Mouse (Mus musculus): ENCODE results near the gene Hlcs. TPM values are rescaled to one million over a fixed set of nuclear protein-coding genes. Genes with fewer than 3 reads are reported as not detected.
A peak's percentile ranks its signal among the peaks of the same experiment; 100 is the strongest.

The Hlcs gene
- total RNA-seq, 2 experiments from 2014 or later = 14.8 to 16.5 TPM

DNA sequence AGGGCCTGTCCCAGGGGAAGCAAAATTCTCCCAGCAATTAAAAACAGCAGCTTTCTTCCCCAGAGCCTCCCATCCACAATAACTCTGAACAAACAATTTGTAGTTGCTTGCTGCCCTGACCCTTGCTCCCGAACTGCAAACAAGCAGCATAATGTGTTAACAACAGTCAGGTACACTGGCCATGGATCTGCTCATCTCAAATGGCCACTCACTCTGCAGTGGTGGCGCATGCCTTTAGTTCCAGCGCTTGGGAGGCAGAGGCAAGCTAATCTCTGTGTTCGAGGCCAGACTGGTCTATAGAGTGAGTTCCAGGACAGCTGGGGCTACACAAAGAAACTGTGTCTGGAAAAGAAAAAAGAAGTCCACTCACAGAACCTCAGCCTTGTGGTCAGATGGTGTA is 22.2 kb downstream of the Hlcs start:
- no peak for DNase-seq (ENCODE audit: low spot score in 2 of 2)

DNA sequence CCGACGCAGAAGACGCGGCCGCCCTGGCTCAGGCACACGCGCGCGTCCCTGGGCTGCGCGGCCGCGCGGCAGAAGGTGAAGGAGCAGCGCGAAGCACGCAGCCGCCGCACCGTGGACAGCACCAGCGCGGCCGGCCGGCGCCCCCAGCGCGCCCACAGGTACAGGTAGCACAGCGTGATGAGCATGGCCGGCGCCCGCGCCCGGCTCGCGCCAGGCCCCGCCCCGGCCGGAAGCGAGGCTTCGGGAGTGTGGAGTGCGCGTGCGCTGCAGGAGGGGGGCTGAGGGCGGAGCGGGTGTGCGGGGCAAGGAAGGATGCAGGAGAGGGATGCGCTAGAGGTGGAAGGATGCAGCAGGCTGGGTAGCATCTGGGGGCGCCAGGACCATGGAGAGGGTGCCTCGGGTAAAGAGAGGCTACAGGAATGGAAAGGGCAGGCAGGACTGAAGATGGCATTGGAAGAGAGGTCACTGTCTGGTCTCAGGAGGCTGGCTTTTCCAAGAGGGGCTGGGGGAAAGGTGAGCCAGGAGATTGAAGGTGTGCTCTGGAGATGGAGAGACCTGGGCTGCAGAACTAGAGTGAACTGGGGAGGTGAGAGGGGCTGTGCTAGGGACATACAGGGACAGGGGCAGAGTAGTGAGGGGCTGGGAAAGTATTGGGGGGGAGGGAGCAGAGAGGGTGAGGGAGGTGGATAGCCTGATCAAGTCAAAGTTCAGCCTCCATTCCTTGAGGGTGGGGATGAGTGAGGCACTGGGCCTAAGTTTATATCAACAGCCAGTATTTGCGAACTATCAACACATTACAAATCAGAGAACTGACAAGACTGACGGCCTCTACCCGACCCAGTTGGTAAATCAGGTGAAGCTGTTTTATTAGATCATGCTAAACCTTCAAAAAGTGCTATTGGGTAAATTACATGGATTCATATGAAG is 23.0 kb downstream of the Hlcs start:
- peak; percentile 80 to 83 for DNase-seq (ENCODE audit: low spot score in 2 of 2)

DNA sequence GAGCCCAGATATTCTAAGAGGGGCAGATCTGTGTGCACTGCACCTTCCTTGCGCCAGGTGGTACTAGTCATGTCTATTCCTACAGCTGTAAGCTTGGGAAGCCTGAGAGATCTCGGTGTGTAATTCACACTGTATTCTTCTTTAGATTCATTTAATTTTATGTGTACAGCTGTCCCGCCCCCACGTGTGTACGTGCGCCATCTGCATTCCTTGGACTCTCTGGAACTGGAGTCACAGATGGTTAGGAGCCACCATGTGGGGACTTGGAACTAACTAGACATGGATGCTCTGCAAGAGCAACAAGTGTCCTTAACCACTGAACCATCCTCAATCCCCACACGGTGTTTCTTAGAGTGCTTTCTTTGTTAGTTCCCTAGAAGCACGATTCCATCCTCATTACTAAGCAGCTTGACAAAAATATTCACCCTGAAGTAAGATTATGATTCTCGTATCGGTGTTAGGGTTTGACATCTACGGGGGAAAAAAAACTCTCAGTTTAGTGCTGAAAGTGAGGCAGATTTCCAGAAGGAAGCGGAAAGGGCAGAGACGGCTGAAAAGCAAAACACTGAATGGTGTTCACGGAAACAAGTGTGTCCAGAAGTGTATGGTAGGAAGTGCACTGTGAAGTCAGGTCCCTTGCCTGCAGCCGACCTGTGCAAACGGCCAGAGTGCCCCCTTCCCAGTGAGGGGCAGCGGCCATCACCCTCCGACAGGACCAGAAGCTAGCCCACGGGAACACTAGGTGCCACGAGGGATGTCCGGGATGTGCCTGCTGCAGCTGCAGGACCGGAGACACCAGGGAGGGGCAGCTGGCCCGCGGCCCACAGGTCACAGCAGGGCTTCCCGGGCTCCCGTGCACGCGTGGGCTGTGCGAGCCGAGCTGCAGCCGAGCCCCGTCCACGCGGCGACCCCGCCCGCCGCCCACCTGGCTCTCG is 24.0 kb downstream of the Hlcs start:
- peak; percentile 35 to 47 for DNase-seq (ENCODE audit: low spot score in 2 of 2)

DNA sequence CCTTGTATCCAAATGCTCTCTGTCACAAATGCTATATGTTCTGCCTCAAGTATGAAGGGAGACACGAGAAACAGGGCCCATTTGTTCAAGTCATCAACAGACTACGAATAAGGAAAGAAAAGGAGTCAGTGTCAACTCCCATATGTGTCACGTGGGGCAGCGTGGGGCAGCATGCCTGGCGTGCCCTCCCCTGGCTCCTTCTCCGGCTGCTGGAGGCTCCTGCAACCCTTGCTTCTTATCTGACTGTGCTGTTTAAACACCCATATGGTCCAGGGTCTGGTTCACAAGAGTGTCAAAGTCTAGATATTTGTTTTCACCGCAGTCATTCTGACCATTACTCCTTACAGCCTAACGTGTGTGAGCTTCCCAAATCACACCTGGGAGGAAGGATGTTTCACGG is 25.5 kb downstream of the Hlcs start:
- DNase-seq (ENCODE audit: low spot score in 2 of 2) = no peak

DNA sequence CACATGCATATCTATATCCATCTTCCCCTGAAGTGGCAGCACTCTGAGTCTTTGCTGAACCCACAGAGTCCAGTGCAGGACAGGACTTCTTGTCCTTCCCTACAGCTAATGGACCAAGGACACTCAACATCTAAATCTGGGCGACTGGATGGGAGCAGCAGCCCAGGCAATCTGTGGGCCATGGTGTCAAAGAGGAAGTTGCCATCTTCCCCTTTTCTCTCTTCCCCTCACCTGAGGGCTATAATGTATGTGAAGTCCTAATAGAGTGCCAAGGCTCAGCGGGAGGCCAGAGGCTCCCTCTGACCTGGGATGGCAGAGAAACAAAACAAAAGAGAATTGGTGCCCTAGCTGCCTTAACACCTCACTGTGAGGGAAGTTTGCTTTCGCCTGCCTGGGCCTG is 29.4 kb downstream of the Hlcs start:
- no peak for DNase-seq (ENCODE audit: low spot score in 2 of 2)

DNA sequence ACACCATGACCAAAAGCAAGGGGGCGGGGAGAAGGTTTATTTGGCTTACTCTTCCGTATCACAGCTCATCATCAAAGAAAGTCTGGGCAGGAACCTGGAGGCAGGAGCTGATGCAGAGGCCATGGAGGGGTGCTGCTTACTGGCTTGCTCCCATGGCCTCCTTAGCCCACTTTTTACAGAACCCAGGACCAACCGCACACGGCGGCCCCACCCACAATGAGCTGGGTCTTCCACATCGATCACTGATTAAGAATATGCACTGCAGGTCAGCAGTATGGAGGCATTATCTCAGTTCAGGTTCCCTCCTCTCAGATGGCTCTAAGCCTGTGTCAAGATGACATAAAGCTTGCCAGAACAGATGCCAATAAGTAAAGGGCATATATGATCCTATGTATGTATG is 42.5 kb downstream of the Hlcs start:
- no peak for DNase-seq (ENCODE audit: low spot score in 2 of 2)

DNA sequence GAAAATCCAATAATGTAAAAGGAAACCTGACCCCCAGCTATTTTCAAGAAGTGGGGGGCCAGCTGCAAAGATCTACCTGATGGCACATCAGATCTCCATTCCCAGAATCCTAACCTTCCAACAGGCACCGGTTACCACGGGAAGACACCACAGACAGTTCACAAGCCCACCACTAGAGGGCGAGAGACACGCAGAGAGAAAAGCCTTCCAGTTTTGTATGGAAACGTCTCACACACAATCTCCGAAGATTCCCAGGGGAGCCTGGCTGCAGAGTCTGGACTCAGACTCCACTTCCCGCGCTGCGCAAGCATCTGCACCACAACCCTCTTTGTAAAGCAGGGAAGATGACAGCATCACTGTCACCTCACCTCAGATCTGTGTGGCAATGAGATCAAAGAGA is 43.7 kb downstream of the Hlcs start:
- DNase-seq (ENCODE audit: low spot score in 2 of 2) = peak; percentile 88

DNA sequence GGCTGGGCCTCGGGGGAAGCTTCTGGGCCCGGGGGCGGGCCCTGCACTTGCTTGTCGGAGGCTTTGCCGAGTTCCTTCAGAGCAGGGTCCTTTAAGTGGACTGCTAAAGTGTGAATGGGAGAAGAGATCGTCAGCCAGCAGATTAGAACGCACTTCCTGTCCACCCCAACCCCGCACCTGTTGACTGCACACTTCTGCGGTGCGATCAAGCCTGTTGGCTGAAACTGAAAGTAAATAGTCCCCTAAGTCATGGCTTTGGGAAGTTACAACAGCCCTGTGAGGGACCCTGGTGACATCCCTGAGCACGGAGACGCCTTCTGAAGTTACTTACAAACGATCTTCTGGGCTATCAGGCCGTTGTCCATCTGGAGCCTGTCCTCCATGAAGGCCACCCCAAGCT is 45.2 kb downstream of the Hlcs start:
- DNase-seq (ENCODE audit: low spot score in 2 of 2) = no peak

DNA sequence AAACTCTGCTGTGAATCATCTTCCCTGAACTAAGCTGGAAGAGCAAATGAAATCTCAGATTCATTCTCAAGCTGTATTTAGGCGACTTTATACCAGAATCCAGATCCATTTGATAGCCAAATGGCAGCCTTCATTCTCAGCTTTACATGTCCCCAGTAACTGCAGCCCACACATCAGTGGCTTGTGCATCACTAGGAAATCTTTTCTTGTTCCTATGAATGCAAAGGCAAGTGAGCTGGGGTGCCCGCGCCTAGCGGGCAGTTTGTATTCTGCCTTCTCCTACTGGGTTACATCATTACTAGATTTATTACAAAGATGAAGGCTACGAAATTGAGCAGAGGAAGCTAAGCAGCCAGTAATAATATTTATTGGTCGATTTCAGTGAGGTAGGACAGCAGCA is 48.8 kb downstream of the Hlcs start:
- DNase-seq (ENCODE audit: low spot score in 2 of 2) = peak in 1 of 2 experiments; percentile 15

DNA sequence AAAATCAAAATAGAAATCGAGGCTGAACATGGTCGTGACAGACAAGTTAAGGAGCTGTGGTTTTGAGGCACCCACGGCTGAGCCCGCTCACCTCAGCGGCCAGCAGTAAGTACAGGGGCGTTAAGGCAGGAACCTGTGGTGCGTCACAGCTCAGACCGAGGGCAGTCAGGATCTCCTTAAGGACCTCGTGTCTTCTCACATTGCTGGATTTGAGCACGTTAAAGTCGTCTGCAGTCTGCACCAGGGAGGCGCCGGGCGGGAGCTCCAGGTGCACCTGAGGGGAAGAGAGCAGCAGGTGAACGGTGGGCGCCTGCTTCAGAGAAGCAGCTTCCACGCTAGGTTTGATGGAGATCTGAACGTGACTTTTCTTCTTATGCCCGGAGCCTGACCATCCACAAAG is 50.9 kb downstream of the Hlcs start:
- DNase-seq (ENCODE audit: low spot score in 2 of 2) = no peak

DNA sequence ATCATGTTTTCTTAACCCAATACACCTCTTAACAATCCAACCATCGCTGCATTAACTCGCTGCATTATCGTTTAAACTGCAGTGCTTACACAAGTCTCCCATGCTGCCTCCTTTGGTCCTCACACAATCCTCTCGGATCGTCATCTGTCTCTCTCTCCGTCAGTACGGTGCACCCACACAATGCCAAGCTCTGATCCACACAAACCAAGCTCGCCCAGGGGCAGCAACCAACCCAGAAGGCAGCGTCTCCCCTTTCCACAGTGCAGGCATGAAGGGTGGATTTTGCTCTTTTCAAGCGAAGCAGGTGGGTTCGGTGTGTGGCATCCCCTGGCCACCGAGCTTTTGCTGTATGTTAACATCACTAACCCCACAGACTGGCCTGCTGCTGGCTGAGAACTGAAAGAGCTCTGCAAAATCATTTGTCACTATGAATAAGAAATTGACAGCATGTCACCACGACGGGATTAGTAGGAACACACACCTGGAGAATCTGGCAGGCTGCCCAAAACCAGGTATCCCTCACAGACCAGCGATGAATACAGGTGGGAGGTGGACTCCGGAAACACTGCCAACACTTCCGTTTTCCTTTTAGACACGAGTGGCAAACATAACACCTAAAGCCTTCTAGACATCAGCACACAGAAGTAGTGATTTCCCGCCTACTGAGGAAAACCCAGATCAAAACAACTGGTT is 52.3 kb downstream of the Hlcs start:
- DNase-seq (ENCODE audit: low spot score in 2 of 2) = no peak

DNA sequence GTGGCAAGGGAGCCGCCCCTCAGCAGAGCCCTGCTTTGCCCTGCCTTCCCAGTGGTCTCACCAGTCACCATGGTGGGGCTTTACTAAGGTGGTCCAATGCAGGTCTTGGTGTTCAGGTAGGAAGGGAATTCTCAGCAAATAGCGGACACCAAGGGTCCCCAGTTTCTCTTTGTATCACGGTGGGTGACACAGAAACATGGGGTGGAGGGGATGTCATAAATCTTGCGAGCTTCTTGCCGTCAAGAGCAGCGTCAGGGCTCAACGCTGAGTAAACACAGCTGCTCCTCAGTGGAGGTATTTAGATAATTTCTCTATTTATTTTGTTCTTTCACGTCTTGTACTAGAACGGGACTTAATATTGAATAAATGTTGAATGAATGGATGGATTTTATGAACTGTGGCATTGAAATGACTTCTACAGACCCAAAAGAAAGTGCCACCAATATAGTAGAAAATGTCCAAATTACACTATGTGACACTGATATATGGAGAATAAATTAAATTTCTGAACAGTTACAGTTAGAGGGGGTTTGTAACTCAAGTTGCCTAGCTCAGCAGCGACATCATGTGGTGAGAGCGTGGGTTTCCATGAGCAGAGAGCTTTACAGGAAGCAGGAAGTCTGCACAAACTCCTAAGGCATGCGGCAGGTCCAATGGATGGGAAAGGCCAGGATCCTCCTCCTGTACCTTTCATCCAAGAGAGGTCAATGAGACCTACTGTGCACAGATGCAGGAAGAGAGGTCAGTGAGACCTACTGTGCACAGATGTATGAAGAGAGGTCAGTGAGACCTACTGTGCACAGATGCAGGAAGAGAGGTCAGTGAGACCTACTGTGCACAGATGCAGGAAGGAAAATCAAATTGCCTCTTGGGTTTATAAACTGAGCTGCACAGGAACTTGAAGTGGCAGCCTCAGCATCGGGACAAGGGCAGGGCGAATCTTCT is 54.7 kb downstream of the Hlcs start:
- peak; percentile 67 to 75 for DNase-seq (ENCODE audit: low spot score in 2 of 2)

DNA sequence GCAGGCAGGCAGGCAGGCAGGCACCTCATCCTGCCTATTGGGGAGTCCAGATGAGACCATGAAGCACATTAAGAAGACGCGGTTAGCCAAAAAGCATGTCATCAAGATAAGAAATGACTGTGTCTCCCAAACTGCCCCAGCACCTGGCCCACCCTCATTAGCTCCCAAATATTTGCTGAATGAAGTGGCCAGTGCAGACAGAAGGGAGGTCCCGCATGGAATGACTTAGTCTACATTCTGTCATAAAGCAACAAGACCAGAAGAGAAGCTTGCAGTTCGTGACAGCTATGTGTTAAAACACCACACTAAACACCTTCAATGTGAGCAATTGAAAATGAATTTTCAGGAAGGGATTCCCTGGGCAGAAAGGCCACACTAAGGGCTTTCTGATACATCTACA is 57.8 kb downstream of the Hlcs start:
- no peak for DNase-seq (ENCODE audit: low spot score in 2 of 2)

DNA sequence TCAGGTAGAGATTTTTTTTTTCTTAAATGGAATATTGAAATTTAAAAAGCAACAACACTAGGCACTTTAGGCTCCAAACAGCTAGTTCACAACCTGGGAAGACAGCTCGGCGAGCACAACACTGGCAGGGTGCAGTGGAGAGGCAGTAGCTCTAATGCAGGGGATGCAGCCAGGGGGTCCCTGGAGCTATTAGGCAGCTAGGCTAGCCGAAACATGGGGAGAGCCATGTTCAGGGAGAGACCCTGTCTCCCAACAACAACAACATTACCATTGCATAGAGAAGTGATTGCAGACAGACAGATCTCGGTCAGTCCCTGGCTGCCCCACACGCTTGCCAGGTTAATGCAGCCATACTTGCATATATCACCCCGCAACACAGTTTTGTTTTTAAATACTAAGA is 58.3 kb downstream of the Hlcs start:
- no peak for DNase-seq (ENCODE audit: low spot score in 2 of 2)

DNA sequence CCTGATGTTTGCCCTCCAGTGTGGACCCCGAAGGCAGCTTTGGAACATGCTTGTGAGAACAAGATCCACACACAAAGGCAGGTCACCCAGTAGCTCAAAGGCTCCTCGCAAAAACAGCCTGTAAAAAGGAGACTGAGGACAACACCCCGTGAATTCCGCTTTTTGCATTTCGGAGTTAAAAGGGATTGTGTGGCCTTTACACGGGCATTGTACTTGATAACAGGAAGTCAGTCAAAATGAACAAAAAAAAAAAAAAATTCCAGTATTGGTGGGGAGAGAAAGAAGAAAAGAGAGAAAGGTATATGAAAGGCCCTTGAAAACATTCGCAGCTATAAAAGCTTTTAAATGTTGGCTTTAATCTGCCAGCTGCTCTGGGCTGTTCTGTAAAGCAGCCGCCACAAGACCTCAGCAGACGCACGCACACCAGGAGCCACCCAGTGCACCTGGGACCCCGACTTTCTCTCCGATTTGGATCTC is 58.9 kb downstream of the Hlcs start:
- DNase-seq (ENCODE audit: low spot score in 2 of 2) = no peak

DNA sequence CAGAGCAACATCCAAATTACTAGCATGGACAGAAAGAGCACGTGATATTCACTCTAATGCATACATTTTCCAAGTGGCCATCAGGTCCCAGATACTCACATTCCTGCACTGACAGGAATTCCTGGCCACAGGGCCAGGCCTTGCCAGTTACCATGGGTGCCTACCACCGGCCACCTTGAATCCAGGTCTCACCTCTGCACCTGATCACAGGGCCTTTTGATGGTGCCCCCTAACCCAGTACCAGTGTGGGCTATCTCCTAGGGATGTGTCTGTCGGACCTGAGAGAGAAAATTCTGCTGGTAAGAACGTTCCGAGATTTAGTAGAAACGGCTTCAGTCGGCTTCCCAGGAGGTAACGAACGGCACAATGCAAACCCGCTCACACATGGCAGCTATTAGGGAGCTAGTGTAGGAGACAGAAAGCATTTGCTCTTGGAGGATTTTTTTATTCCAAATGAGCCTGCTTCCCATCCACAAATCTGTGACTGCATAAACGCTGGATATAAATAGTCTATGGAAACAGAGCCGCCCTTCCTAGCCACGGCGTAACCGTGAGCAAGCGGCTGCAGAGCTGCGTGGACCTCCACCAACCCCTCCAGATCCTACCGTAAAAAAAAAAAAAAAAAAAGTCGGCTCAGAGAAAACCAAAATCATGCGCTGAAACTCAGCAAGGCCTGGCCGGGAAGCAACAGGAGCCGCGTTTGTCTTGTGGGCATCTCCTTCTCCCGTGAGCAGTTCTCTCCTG is 59.5 kb downstream of the Hlcs start:
- DNase-seq (ENCODE audit: low spot score in 2 of 2) = no peak

DNA sequence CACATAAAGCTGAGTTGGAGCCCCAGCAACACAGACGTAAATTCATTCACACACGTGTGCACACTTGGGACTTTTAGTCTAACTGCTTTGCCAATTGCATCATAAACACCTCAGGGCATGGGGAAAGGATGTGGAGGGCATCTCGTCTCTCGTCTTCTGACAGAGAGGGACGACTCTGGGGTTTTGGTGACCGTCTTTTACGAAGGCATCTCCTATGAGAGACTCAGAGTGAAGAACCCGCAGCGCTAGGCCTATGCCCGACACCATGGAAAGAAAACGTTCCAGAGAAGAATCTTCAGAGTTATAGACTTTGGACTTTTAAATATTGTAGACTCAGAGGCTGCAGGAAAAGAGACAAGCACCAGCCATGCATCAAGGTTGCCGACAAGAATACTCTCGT is 61.6 kb downstream of the Hlcs start:
- no peak for DNase-seq (ENCODE audit: low spot score in 2 of 2)

DNA sequence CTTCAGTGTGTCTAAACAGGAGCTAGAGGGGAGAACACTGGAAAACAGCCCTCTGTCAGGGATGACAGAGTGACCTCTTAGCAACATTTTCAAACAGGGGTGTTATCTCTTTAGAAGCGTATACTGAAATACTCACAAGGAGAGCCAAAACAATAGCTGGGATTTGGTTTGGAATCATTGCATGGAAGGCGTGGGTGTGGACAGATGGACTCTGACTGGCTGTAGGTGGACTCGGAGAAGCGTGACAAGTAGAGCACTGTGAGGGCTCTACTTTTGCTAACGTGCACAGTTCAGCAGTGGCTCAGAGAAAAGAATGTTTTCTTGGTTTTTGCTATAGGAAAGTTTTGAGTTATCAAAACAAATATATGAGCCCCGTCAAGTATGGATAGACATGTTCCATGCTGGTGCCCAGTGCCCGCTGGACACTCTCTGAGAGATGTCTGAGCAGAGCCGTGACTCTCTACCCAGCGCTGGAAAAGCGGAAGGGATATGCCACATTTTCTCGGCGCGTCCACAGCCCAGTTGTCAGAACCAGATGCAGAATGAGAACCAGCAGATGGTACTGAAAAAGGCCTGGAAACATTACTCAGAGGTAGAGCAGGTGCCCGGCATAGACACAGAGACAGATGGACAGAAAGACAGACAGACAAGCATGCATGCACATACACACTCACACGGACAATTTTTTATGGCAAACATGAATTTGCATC is 62.6 kb downstream of the Hlcs start:
- no peak for DNase-seq (ENCODE audit: low spot score in 2 of 2)

DNA sequence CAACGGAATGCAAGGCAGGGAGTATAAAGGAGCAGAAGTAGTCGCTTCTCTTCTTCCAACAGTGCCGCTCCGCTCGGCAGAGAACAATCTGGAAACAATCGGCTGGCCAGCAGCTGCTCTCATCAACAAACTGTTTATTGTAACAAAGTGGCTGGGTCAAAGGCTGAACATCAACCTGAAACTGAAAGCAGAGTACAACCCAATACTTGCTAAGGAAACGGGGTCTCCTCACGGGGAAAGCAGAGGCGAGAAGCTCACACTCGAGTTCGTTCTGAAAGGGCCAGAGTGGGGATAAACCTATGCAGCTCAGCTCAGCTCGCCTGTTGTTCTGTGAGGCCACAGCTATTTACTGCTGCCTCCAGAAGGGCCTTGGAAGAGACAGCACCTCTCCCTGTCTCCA is 63.2 kb downstream of the Hlcs start:
- DNase-seq (ENCODE audit: low spot score in 2 of 2) = no peak
